Mouse (Mus musculus): Measurements from ENCODE around the gene Grip1.

- TF ChIP-seq EP300 (IDR thresholded peaks at IDR 0.05; ENCODE audit: low read depth) (no peak), CTCF (IDR thresholded peaks at IDR 0.05; ENCODE audit: low read depth) (no peak)
Measured at GRCm38 (mm10) chr10:119816001-119816400, 362.4 kb downstream of the Grip1 start.

All from heart, postnatal 0 days (tissue).